Mouse (Mus musculus): ENCODE data around the gene Lrrc55. TPM values are rescaled to one million over a fixed set of nuclear protein-coding genes. Genes with fewer than 3 reads are reported as not detected.

Gene Lrrc55
- polyA plus RNA-seq, 1 experiment from 2014 or later: 1.1 TPM

GRCm38 (mm10) chr2:85163311-85164047, 33.5 kb downstream of the Lrrc55 start:
- no peaks in the 10 kb centered on the region for H3K36me3 ChIP-seq
- ATAC-seq (ENCODE audit: insufficient number of reproducible peaks, insufficient read depth, low FRiP score, low TSS enrichment): no peak
- H3K4me2 ChIP-seq (replicated peaks): no peak overlapping the region
- no peaks in the 10 kb centered on the region for H3K4me1 ChIP-seq
- H3K27ac ChIP-seq: no peak overlapping the region
- no peaks in the 10 kb centered on the region for H3K9me3 ChIP-seq
- 26% methylated on average over 7 of the region's 7 CpGs for WGBS
- H3K4me3 ChIP-seq: no peak overlapping the region
- H3K9ac ChIP-seq: no peak overlapping the region
- no peaks in the 10 kb centered on the region for H3K27me3 ChIP-seq

- H3K4me1 ChIP-seq: no peaks in the 10 kb centered on the region
- no peaks in the 10 kb centered on the region for H3K27me3 ChIP-seq
- H3K27ac ChIP-seq: no peak overlapping the region
- no peak overlapping the region for H3K4me3 ChIP-seq
- no peak for ATAC-seq (ENCODE audit: insufficient number of reproducible peaks, insufficient read depth, low FRiP score, low TSS enrichment)
- no peaks in the 10 kb centered on the region for H3K36me3 ChIP-seq
- no peaks in the 10 kb centered on the region for H3K9me3 ChIP-seq
- H3K9ac ChIP-seq: no peak overlapping the region
- H3K4me2 ChIP-seq (replicated peaks): no peak overlapping the region
- 10% methylated on average over 1 of the region's 1 CpGs for WGBS
These were observed 35.3 kb downstream of the Lrrc55 start for GRCm38 (mm10) chr2:85161638-85162093.

GRCm38 (mm10) chr2:85160901-85161637, 35.9 kb downstream of the Lrrc55 start:
- 72% methylated on average over 4 of the region's 4 CpGs for WGBS

GRCm38 (mm10) chr2:85157382-85157781, 39.6 kb downstream of the Lrrc55 start:
- Histone ChIP-seq H3K4me1 (no peaks in the 10 kb centered on the region), H3K27ac (no peak overlapping the region), H3K4me3 (no peak overlapping the region), H3K36me3 (no peaks in the 10 kb centered on the region), H3K9me3 (no peaks in the 10 kb centered on the region), H3K27me3 (no peaks in the 10 kb centered on the region), H3K9ac (no peak overlapping the region), H3K4me2 (replicated peaks) (no peak overlapping the region)
- WGBS: 89% methylated on average over 3 of the region's 3 CpGs
- no peak for ATAC-seq (ENCODE audit: insufficient number of reproducible peaks, insufficient read depth, low FRiP score, low TSS enrichment)

More at GRCm38 (mm10) chr2:85160901-85161637, 35.9 kb downstream of the Lrrc55 start:
- Histone ChIP-seq H3K27me3 (no peaks in the 10 kb centered on the region), H3K4me1 (no peaks in the 10 kb centered on the region), H3K27ac (no peak overlapping the region), H3K9me3 (no peaks in the 10 kb centered on the region), H3K4me3 (no peak overlapping the region), H3K9ac (no peak overlapping the region), H3K4me2 (replicated peaks) (no peak overlapping the region), H3K36me3 (no peaks in the 10 kb centered on the region)
- no peak for ATAC-seq (ENCODE audit: insufficient number of reproducible peaks, insufficient read depth, low FRiP score, low TSS enrichment)

- Histone ChIP-seq H3K27me3 (no peaks in the 10 kb centered on the region), H3K36me3 (no peaks in the 10 kb centered on the region), H3K9ac (no peak overlapping the region), H3K27ac (no peak overlapping the region), H3K4me2 (replicated peaks) (no peak overlapping the region), H3K4me1 (no peaks in the 10 kb centered on the region), H3K9me3 (no peaks in the 10 kb centered on the region), H3K4me3 (no peak overlapping the region)
- 86% methylated on average over 5 of the region's 5 CpGs for WGBS
- no peak for ATAC-seq (ENCODE audit: insufficient number of reproducible peaks, insufficient read depth, low FRiP score, low TSS enrichment)
These were observed 40.9 kb downstream of the Lrrc55 start for GRCm38 (mm10) chr2:85156136-85156535.

- Histone ChIP-seq H3K9ac (no peak overlapping the region), H3K27ac (no peak overlapping the region), H3K4me1 (no peaks in the 10 kb centered on the region), H3K27me3 (no peaks in the 10 kb centered on the region), H3K4me2 (replicated peaks) (no peak overlapping the region), H3K9me3 (no peaks in the 10 kb centered on the region), H3K4me3 (no peak overlapping the region), H3K36me3 (no peaks in the 10 kb centered on the region)
- 85% methylated on average over 9 of the region's 9 CpGs for WGBS
- ATAC-seq (ENCODE audit: insufficient number of reproducible peaks, insufficient read depth, low FRiP score, low TSS enrichment): no peak
These were observed 41.7 kb downstream of the Lrrc55 start for GRCm38 (mm10) chr2:85155334-85155733.

- 92% methylated on average over 2 of the region's 2 CpGs for WGBS
- no peaks in the 10 kb centered on the region for H3K27me3 ChIP-seq
- no peak overlapping the region for H3K4me3 ChIP-seq
- H3K4me1 ChIP-seq: no peaks in the 10 kb centered on the region
- no peak overlapping the region for H3K27ac ChIP-seq
- H3K4me2 ChIP-seq (replicated peaks): no peak overlapping the region
- no peaks in the 10 kb centered on the region for H3K9me3 ChIP-seq
- no peak overlapping the region for H3K9ac ChIP-seq
- no peaks in the 10 kb centered on the region for H3K36me3 ChIP-seq
- ATAC-seq (ENCODE audit: insufficient number of reproducible peaks, insufficient read depth, low FRiP score, low TSS enrichment): no peak
These were observed 45.8 kb downstream of the Lrrc55 start for GRCm38 (mm10) chr2:85151233-85151632.

GRCm38 (mm10) chr2:85150373-85150772, 46.6 kb downstream of the Lrrc55 start:
- no peak overlapping the region for H3K27ac ChIP-seq
- ATAC-seq (ENCODE audit: insufficient number of reproducible peaks, insufficient read depth, low FRiP score, low TSS enrichment): no peak
- H3K4me3 ChIP-seq: no peak overlapping the region
- H3K9me3 ChIP-seq: no peaks in the 10 kb centered on the region
- no peak overlapping the region for H3K9ac ChIP-seq
- H3K36me3 ChIP-seq: no peaks in the 10 kb centered on the region
- H3K27me3 ChIP-seq: no peaks in the 10 kb centered on the region
- no peaks in the 10 kb centered on the region for H3K4me1 ChIP-seq
- 79% methylated on average over 1 of the region's 1 CpGs for WGBS
- H3K4me2 ChIP-seq (replicated peaks): no peak overlapping the region

- Histone ChIP-seq H3K4me3 (no peak overlapping the region), H3K27ac (no peak overlapping the region), H3K27me3 (no peaks in the 10 kb centered on the region), H3K9me3 (no peaks in the 10 kb centered on the region), H3K4me1 (no peaks in the 10 kb centered on the region), H3K4me2 (replicated peaks) (no peak overlapping the region), H3K36me3 (no peaks in the 10 kb centered on the region), H3K9ac (no peak overlapping the region)
- 82% methylated on average over 2 of the region's 2 CpGs for WGBS
- ATAC-seq (ENCODE audit: insufficient number of reproducible peaks, insufficient read depth, low FRiP score, low TSS enrichment): no peak
These were observed 49.5 kb downstream of the Lrrc55 start for GRCm38 (mm10) chr2:85147481-85147880.

GRCm38 (mm10) chr2:85145346-85145745, 51.7 kb downstream of the Lrrc55 start:
- no peak overlapping the region for H3K4me2 ChIP-seq (replicated peaks)
- ATAC-seq (ENCODE audit: insufficient number of reproducible peaks, insufficient read depth, low FRiP score, low TSS enrichment): no peak
- H3K27me3 ChIP-seq: no peaks in the 10 kb centered on the region
- H3K36me3 ChIP-seq: no peaks in the 10 kb centered on the region
- no peak overlapping the region for H3K27ac ChIP-seq
- H3K9me3 ChIP-seq: no peaks in the 10 kb centered on the region
- H3K4me3 ChIP-seq: no peak overlapping the region
- WGBS: 77% methylated on average over 3 of the region's 3 CpGs
- no peaks in the 10 kb centered on the region for H3K4me1 ChIP-seq
- no peak overlapping the region for H3K9ac ChIP-seq

- no peaks in the 10 kb centered on the region for H3K4me1 ChIP-seq
- H3K27ac ChIP-seq: no peak overlapping the region
- H3K9ac ChIP-seq: no peak overlapping the region
- H3K4me3 ChIP-seq: no peak overlapping the region
- no peak overlapping the region for H3K4me2 ChIP-seq (replicated peaks)
- no peaks in the 10 kb centered on the region for H3K36me3 ChIP-seq
- ATAC-seq (ENCODE audit: insufficient number of reproducible peaks, insufficient read depth, low FRiP score, low TSS enrichment): no peak
- H3K9me3 ChIP-seq: no peaks in the 10 kb centered on the region
- H3K27me3 ChIP-seq: no peaks in the 10 kb centered on the region
- WGBS: 89% methylated on average over 2 of the region's 2 CpGs
These were observed 52.1 kb downstream of the Lrrc55 start for GRCm38 (mm10) chr2:85144908-85145307.

GRCm38 (mm10) chr2:85140833-85141232, 56.2 kb downstream of the Lrrc55 start:
- H3K4me3 ChIP-seq: no peak overlapping the region
- H3K36me3 ChIP-seq: no peaks in the 10 kb centered on the region
- no peak for ATAC-seq (ENCODE audit: insufficient number of reproducible peaks, insufficient read depth, low FRiP score, low TSS enrichment)
- H3K27me3 ChIP-seq: no peaks in the 10 kb centered on the region
- H3K27ac ChIP-seq: no peak overlapping the region
- H3K4me2 ChIP-seq (replicated peaks): no peak overlapping the region
- H3K9ac ChIP-seq: no peak overlapping the region
- H3K9me3 ChIP-seq: no peaks in the 10 kb centered on the region
- no peaks in the 10 kb centered on the region for H3K4me1 ChIP-seq

Measured in embryonic facial prominence, embryonic 12.5 days (tissue).